Mouse (Mus musculus) liver, adult 10 weeks (tissue): ENCODE results near the gene Elmo2. TPM values are rescaled to one million over a fixed set of nuclear protein-coding genes. Genes with fewer than 3 reads are reported as not detected.

ENCODE experiments used
- polyA plus RNA-seq: library from polyadenylated mRNA; stranded (reverse); fragments of 350-450 nt; fragmentation: Illumina TruSeq; extraction: RNeasy Lipid Tissue Mini Kit (QIAGEN cat#74804); gene quantifications from one replicate; pipeline ENCODE4 v1.2.3, GENCODE M21; 2014; ENCODE audit warnings: low read depth, low replicate concordance

Elmo2 gene
- 1.7 TPM for polyA plus RNA-seq

DNA sequence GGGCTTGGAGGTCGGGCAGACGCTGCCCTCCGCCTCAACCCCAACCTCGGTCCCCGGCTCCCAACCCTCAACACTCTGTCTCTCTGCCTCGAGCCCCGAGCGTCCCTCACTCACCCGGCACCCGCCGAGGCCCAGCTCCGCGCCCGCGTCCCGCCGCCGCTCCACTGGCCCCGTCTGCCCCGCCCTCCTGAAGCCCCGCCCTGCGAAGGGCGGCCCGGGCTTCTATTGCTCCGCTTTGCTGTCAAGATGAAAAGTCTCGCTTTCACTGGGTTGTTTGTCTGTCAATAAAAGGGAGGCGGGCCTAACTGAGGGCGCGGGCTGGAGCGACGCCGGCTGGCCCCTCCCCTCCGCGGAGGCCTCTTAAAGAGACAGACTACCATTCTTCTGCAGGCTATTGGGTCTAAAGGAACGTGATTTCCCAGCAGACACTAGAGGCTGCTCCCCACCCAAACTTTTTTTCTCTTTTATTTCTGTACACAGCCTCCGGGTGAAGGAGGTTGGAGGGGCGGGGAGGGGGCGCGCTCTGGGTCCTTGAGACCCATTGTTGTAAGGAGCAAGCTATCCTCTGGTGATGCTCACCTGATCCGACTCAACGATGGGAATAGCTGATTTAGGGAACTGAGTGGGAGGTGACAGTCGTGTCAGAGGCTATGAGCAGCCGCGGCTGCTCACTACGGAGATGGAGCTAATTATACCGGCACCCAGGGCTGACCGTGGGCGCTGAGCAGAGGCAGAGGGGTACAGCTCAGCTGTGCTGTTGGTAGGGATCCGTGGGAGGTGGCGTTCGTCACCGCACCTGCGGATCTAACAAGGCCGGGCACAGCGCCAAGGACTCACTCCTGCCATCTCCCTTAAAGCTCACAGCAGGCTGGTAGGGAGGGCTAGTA, at the start of gene Elmo2:
Elmo2 (minus strand) TSS at position 176 of the 887 bp plus-strand sequence.

DNA sequence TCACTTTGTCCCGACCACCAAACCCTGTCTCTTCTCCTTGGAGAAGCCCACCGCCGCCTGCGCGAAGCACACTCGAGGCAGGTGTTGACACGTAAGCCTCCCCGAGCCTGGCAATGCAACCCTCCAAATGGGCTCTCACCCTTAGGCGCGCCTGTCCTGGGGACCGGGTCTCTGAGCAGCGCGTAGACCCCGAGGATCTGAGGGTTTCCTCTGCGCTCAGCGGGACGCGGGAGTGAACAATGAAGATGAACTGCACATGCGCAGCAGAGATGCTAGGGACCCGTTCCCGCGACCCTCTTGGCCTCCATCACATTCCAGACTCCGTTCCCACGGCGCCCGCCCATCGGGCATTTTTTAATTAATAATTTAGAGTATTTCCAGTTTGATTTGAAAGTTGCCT, 42.2 kb upstream of the Elmo2 start, which contains the start of gene Zfp663:
Zfp663 (minus strand) TSS at position 234 of the 400 bp plus-strand sequence.

DNA sequence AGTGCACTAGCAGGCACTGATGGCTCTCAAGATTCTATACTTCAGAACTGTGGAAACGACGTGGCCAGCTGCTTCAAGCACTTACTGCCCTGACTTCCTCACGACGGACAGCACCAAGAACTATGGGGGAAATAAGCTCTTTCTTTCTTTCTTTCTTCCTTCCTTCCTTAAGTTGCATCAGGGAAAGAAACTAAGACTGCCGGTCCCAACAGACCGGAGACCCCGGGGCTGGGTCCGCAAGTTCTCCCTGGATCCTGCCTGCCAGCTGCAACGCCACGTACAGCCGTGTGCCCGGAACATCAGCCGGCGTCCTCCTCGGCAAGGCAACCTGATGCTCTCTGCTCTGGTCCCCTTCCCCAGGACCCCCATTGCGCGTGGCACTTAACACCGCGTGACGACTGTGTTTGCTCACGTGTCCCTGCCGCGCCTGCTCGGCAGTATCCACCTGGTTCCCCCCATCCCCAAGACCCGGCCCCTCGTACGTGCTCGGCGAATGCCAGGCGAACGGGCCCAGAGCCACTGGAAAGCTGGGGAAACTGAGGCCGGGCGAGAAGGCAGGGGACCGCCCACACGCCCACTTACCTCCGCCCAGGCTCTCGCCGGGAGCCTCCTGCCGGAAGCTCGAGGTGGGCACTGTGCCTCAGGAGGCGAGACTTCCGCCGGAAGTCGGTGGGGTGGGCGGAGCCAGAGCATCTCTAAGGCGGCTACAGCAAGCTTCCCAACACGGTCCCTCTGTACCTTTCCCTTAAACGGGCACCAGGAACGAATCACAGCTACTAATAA, 38.9 kb downstream of the Elmo2 start, which contains the start of gene Slc35c2:
Slc35c2 (minus strand) TSS at position 668 of the 783 bp plus-strand sequence.

Other genes with a start within 250 kb of the Elmo2 start
- gene 1700025C18Rik, start 235.7 kb downstream of the Elmo2 start, polyA plus RNA-seq = not detected
- gene Cdh22, start 91.6 kb downstream of the Elmo2 start, polyA plus RNA-seq = not detected
- 6.1 TPM for gene Slc35c2, start 38.6 kb downstream of the Elmo2 start, polyA plus RNA-seq
- not detected for gene Zfp663, start 42.2 kb upstream of the Elmo2 start, polyA plus RNA-seq
- 0.48 TPM for gene Zfp334, start 61.8 kb upstream of the Elmo2 start, polyA plus RNA-seq
- 0.11 TPM for gene Ocstamp, start 73.9 kb upstream of the Elmo2 start, polyA plus RNA-seq
- 2.1 TPM for gene Slc13a3, start 146.8 kb upstream of the Elmo2 start, polyA plus RNA-seq
- 2.2 TPM for gene Trp53rka, start 166.8 kb upstream of the Elmo2 start, polyA plus RNA-seq
- 0.11 TPM for gene Slc2a10, start 177.3 kb upstream of the Elmo2 start, polyA plus RNA-seq